Mouse (Mus musculus) embryo, embryonic 11 days (tissue): ENCODE data around the gene Ndfip2.

Experiments
- DNase-seq: peaks from one replicate; pipeline ENCODE4 v3.0.0-alpha.2; 2015

The Ndfip2 gene

GRCm38 (mm10) chr14:105258379-105259034, at the start of gene Ndfip2:
Gene Ndfip2 (plus strand): TSS chr14:105258573.
- DNase-seq, result peak; percentile 94

DNA sequence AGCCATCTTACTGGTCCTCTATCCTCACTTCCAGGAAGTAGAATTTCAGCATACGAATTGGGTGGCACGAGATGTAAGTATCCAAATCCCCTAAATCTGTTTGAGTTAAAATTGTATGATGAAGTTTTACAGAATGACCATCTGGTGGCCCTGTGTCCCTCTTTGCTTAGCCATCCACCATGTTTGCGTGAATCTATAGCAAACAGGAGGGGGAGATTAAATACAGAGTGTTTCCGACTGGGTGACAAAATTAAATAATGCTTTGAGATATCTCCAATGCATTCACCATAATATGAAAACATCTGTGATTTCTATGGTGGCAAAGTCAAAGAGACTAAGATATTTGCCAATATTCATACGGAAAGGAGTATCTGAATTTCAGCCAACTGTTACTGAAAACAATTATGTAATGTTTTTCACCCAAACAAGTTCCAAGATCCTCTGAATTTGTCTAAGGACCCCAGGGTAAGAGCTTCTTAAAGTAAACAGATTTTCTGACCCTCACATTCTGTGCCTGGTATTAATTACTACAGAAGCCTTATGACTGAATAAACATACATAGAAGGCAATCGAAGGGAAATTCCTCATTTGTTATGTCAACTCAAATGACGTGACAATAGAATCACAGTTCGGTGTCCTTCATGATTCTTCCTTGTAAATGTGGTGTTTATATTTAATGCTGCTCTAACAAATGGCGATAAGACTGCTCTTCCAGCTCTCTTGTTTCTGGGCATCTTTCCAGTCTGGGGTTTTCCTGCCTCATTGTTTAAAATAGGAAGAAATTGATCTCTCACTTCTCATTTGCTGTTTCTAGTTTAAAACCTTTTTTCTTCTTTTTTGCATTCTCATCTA, 38.6 kb upstream of the Ndfip2 start:
- no peak for DNase-seq

DNA sequence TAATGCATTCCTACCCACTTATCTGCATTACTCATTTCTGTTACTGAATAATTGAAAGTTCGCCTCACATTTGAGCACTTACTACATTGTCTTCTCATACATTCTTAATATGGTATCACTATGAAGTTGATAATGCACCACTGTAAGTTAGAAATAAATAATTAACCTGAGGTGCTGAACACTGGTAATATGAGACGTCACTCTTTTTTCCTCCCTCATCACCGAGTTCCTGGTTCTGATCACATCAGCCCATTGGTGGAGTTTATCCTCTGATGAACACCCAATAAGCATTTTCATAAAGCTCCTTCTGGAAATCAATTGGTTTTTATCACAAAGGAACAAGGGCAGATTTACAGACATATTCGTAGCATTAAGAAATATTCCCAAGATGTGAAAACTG, 36.1 kb upstream of the Ndfip2 start:
- DNase-seq, result no peak

DNA sequence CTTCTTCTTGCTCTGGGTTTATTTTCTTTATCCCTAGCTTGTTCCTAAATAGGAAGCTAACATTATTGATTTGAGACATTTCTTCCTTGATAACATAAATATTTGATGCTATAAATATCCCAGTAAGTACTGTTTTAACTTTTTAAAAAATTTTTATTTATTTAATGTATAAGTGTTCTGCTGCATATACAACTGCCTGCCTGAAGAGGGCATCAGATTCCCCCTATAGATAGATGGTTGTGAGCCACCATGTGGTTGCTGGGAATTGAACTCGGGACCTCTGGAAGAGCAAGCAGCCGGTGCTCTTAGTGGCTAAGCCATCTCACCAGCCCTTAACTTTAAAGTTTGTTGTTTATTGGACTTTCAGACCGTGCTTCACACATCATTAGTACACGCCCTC, 32.6 kb upstream of the Ndfip2 start:
- no peak for DNase-seq

- peak; percentile 59 for DNase-seq
These were observed 26.0 kb upstream of the Ndfip2 start for GRCm38 (mm10) chr14:105232421-105232820.

DNA sequence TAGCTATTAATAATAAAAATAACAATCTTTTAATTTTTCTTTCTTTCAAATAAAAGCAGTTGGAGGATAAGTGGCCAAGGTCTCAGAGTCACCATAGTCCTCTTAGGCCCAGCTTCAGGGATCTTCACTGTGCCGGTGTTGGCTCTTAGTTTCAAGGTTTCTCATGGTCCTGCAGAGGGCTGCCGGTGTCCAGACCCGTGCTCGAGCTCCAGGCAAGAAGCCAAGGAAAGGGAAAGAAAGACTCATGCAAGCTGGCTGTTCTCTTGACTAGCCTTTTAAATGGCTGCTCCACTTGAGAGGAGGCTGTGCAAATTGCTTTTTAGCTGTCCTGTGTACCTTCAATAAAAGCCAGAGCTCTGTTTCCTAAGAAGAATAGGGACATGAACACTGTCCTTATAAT, 21.8 kb upstream of the Ndfip2 start:
- no peak for DNase-seq

GRCm38 (mm10) chr14:105237736-105238135, 20.6 kb upstream of the Ndfip2 start:
- DNase-seq, result no peak

GRCm38 (mm10) chr14:105238450-105239038, 19.8 kb upstream of the Ndfip2 start:
- DNase-seq, result no peak

DNA sequence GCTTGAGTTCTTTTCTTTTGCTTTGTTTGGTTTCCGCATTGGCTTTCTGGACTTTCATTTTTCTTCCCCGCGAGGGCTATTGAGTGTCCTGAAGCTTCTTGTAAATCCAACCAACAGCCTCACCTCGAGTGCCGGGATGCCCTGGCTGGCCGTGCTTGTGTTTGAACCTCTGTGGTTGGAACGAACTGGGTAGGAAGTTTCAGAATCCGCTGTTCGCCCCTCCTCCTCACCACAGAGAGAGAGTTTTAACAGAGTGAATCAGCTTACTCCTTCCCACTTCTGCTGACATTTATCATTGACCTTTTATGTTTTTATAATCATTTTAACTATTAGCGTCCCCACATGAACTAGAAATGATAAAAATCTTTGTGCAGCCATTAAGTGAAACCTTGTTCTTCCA, 18.3 kb upstream of the Ndfip2 start:
- no peak for DNase-seq

DNA sequence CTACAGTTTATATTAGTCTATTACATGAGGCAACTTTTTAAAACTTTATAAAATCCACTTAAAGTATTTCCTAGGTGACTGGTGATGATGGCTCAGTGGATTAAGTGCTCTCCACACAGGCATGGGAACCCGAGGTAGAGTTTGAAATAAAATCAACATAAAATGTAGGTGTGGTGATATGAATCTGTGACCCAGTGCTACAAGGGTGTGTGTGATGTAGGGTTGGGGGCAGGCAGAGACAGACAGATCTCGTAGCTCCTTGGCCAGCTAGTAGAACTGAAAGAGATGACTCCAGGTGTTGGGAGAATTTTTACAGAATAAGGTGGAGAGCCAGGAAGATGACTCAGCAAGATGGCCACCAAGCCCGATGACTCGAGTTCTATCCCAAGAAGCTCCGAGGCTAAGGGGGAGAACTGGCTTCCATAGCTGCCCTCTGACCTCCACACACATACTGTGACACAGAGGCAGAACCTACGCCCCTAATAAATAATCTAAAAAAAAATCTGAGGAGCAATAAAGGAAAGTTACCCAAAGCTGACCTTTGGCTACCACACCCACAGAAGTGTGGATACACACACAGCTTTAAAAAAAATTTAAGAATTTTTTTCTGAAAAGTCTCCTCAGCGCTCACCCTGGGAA, 14.4 kb upstream of the Ndfip2 start:
- no peak for DNase-seq

GRCm38 (mm10) chr14:105251038-105251437, 7.3 kb upstream of the Ndfip2 start:
- no peak for DNase-seq

- DNase-seq, result peak; percentile 44
These were observed 5.1 kb upstream of the Ndfip2 start for GRCm38 (mm10) chr14:105253304-105253703.

DNA sequence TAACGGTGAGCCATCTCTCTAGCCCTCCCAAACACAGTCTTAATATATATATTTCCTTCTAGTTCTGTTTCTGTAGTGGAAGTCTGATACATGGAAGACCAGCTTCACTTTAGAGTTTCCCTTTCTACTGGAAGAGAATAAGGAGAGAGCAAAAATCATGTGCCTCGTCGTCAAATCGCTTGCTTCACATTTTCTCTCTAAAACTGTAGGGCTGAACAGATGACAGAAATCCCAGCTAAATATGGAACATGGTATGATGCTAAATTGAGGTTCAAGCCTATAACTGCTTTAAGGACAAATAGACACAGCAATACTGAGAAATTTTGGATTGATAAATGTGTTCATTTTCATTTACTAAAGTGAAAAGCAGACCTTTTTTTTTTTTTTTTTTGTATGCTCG, 4.0 kb upstream of the Ndfip2 start:
- no peak for DNase-seq

DNA sequence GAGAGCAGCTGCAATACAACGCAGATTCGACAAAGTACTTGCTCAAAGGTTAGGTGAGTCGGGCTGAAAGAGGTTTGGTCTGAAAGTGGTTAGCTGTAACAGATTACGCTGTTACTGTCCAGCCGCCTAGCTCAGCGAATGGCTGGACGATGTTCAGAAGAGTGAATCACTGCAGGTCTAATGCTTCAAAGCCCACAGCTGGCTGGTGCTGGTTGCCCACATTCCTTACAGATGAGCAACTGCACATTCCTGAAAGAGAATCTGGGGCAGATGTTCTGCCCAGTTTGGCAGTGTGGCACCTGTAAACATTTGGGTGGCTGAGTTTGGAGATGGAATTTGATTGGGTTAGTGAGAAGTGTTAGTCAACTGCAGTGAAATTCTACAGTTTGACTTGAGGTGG, 2.8 kb upstream of the Ndfip2 start:
- no peak for DNase-seq

GRCm38 (mm10) chr14:105259035-105259880, 885 bp downstream of the Ndfip2 start:
- peak; percentile 66 for DNase-seq

GRCm38 (mm10) chr14:105262923-105263322, 4.5 kb downstream of the Ndfip2 start:
- no peak for DNase-seq

DNA sequence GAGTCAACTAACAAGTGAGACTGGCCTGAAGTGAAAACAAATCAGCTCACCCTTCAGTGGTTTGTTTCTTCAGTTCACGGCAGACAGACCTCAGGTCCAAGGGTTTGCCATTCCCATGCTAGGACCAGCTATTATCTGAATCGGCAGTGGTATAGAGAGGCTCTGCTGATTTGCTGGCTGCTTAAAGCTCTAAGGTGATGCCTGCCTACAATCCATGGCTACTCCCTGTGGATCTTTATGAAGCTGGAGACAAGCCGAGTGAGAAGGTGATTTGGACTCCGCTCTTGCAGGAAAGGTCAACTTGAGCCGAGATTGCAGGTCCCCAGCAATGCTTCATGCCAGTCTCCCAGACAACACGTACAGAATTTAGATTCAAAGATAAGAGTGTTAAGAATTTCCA, 8.7 kb downstream of the Ndfip2 start:
- no peak for DNase-seq

GRCm38 (mm10) chr14:105272030-105272429, 13.7 kb downstream of the Ndfip2 start:
- no peak for DNase-seq

DNA sequence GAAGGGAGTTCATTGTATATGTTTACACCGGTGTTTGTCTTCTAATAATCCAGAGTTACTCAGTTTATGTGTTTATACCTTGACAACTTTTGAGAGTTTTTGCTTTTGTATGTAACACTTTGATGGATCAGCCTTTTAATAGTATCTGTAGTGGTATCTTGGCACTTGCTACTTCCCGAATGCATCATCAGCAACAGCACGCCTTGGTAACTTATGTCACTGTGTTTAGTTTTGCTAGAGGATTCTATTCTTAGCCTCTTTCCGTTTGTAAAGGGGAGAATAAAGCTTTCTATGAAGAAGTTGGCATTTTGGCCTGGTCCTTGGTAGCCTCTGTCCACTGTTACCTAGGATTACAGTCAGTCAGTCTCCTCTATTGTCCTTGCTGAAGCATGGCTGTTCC, 14.2 kb downstream of the Ndfip2 start:
- DNase-seq, result no peak

- DNase-seq, result no peak
These were observed 16.8 kb downstream of the Ndfip2 start for GRCm38 (mm10) chr14:105275196-105275595.

DNA sequence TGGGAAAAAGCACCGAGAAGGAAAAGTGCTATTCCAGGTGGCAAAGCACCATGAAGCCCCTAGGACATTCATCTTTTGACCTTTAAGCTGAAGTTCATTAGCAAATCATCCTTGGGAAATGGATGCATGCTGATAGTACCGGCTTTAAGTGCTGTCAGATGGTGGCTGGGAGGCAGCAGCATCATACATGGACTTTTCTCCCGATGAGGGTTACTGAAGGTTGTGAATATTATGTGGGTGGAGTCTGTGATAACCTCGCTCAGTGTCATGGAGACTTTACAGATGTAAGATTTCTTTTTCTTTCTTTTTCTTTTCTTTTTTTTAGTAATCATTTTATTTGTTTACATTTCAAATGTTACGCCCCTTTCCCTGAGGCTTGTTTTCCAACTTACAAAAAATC, 18.9 kb downstream of the Ndfip2 start:
- no peak for DNase-seq

DNA sequence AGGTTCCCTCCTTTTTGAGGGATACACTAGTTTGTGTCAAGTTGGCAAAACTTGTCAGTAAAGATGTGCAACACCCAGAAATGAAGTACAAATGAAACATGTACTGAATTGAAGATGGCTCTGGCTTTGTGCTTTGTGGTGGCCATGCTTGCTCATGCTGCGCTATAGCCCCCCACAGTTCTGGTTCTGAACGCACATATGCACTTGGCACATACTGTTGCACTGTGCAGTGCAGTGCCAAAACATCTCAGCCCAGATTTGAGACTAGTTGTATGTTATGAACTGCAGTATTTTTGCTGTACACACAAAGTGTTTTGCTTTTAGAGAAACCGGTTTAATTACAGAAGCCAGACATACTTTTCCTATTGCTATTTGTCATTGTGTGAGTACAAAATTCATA, 25.7 kb downstream of the Ndfip2 start:
- no peak for DNase-seq

DNA sequence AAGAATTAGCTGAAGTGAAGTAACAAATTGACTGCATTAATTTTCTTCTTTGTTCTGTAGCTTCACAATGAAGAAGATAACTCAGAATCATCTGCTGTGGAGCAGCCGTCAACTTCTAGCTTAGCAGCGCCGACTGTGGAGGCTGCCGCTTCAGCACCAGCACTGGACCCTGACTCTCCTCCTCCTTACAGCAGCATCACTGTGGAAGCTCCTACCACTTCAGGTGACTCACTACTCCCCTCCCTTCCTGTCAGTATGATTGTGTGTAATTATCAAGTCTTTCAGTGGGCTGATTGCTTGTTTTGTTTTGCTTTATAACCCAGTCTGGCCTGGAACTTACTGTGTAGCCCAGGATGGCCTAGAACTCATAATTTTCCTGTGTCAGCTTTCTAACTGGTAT, 29.2 kb downstream of the Ndfip2 start:
- DNase-seq, result no peak
